Mouse (Mus musculus): ENCODE data around the gene Akt1.

Akt1 gene

DNA sequence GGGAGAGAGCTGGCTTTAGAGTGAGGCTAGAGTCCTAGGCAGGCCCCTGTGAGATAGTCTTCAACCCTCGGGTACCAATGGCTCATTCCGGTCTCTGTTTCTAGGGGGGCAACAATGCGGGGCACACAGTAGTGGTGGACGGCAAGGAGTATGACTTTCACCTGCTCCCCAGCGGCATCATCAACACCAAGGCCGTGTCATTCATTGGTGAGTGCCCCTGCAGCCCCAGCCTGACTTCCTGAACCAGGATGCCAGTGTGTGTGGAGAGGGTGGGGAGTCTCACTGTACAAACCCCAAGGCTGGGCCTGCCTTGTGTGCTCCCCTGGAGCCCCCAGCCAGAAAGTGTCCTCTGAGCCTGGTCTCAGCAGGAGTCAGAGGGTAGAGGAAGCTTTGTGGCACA, 46.5 kb downstream of the Akt1 start:
- no peak for DNase-seq (ENCODE audit: low read depth, low spot score)

DNA sequence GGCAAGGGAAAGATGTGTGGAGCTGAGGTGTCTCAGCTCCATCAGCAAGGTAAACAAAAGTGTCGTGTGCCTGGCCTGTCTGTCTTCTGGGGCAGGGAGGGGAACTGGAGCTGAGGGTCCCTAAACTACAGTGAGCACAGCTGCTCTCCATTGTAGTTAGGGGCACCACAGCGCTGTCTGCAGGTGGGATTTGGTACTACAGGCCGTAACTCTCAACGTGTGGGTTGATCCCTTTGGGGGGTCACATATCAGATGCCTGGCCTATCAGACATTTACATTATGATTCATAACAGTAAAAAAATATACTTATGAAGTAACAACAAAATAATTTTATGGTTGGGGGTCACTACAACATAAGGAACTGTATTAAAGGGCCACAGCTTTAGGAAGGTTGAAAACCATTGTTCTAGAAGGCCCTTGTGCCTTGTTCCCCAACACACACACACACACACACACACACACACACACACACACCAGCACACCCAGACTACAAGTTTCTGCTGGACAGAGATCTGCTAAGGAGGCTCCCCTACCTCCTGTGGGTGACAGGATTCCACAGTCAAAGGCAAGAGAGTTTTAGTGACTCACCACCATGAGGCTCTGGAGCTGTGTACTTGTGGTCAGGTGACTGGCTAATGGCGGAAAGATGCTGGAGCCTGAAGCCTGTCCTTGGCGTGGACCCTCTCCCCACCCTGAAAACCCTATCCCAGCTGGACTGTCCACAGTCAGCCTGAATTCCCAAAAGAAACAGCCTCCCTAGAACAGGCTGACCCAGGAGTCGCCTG, 47.4 kb downstream of the Akt1 start:
- no peak for DNase-seq (ENCODE audit: low read depth, low spot score)

DNA sequence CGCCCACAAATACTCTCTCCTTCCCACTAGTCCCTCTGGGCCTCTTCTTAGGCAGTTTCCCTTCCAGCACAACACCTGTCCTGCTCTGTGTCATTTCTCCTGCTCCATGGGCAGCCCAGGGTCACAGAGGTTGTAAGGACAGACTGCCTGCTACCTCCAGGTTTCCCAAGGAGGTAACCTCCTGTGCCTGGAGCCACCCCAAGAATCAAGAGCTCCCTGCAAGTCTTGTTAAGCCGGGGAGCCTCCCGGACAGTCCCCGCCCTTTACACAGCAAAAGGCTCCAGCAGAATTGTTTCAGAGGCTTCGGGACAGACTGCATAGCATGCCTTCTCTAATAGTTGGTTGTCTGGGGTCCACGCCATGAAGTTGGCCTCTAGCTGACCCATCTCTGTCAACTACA, 48.2 kb downstream of the Akt1 start:
- no peak for DNase-seq (ENCODE audit: low read depth, low spot score)

DNA sequence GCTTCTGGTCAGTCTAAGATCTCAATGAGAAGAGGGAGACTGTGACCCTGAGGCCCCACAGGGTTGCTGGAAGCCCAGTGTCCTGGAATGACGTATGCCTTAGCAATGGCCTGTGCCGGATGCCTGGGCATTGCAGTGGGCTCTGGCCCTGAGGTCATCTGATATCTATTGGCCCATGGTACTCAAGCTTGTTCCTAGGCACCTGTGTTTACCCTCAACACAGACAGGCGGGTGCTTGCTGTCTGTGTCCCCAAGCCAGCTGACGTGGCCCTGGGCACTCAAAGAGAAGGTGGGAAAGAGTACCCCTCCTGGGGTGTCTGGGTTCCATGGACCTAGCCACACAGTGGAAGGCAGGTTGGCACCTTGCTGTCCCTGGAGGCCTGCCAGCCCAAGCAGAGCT, 49.0 kb downstream of the Akt1 start:
- no peak for DNase-seq (ENCODE audit: low read depth, low spot score)

DNA sequence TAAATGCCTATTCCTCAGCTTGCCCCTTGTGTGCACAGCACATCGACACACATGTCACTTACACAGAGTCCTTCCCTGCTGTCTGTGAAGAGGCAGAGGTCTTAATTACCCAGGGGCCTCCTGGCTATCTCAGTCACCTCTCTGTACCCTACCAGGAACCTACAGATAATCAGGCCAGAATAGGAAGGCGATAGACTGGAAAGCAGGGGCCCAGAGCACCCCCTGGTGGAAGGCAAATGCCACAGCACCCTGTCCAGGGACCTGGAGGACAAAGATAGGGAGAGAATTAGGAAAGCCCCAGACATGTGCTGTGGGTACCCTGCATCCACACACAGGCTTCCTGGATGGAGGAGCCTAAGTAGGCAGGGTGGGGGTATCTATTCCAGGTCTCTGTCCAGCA, 50.9 kb downstream of the Akt1 start:
- no peak for DNase-seq (ENCODE audit: low read depth, low spot score)

DNA sequence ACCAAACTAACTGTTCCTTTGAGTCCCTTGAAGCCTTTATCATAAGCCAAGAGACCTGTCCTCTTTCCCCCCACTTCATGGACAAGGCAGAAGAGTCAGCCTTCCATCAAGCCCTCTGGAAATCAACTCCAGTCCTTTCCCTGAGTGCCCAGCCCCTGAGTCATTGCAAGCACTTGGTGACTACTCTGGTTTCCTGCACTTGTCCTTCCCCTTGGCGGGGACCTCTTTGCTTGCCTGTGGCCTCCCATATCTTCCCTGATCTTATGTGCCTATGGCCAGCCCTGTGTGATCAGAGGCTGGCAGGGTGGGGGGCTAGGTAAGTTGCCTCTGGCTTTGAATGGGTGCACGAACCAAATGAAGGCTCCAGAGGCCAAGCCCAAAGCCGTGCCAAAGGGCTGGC, 52.8 kb downstream of the Akt1 start:
- DNase-seq (ENCODE audit: low read depth, low spot score) = no peak

DNA sequence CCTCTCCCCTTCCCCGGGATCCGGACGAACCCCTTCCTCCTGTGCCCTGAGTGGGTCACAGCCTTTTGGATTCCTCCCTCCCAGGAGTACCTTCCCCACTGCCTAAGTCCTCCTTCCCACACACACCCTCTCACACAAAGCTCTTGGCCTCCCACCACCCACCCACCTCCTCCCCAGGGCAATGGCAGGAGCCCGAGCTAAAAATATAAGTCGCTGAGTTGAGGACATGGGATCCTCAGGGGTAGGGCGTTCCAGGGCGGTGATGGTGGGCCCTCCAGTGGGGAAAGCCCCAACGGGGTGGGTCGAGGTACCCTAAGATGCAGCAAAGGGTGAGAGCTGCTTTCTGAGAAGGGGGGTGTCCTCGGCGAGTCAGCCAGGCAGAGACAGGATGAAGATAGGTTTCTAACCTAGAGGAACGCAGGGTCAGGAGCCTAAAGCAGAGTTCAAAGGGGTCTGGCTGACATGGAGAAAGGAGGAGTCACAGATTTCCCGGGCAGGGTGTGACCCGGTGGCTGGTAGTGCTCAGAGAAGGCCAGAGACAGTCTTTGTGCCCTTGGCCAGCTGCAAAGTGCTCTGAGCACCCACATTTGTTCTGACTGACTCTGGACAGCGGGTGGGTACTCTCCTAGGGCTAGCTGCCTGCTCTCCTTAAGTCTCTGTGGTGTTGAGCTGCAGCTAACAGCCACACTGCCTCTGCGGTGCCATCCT, 54.2 kb downstream of the Akt1 start:
- DNase-seq (ENCODE audit: low read depth, low spot score) = no peak

DNA sequence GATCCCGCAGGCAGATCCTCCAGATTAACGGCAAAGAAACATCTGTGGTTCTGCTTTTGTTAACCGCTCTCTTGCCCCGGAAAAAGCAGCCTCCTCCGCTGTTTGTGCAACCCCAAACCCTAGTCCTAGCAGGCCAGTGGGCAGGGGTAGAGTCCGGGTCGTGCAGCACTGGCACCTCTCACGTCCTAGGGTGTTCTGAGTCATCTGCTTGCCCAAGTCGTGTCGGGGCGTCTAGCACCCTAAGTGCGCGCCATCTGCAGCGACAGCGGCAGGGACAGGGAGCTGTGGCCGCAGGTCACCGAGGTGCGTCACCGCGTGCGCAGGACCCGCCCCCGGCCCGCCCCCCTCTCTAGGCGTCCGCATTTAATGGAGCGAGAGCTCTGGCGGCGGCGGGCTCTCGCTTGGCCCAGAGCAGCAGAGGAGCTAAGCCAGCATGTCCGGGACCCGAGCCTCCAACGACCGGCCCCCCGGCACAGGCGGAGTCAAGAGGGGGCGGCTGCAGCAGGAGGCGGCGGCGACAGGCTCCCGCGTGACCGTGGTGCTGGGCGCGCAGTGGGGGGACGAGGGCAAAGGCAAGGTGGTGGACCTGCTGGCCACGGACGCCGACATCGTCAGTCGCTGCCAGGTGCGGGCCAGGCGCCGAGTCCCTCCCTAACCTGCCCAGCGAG, 54.9 kb downstream of the Akt1 start, which contains the start of gene Adssl1:
Adssl1 (plus strand) TSS at position 360 of the 668 bp plus-strand sequence.
- no peak for DNase-seq (ENCODE audit: low read depth, low spot score)

DNA sequence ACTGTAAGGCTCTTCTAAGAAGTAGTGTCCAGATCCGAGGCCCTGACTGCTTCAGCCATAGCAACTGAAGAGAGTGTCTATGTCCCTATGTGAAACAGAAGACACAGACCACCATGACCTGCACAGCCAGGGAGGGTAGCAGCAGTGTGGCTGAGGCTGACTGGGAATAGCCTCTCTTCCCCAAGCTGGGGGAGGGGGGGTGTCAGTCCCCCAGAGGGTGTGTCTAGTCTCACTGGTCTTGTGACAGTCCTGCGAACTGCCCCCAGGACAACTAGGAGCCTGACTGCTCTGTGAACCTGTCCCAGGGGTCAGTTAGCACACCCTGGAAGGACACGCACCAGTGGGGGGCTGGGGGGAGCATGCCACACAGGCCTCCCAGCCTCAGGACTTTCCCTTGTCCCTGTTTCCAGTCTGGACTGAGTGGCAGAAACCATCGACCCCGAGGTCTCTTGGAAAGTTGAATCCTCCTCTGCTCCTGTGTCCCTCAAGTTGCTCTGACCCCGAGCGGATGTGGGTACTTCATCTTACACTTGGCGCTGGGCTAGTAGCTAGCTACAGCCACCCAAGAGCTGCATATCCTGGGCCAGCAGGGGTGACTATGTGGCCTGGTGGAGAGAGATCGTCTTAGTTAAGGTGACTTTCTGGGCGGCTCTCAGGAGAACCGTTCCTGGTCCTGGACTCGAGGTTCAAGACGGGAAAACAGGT, 55.6 kb downstream of the Akt1 start:
- DNase-seq (ENCODE audit: low read depth, low spot score) = no peak

DNA sequence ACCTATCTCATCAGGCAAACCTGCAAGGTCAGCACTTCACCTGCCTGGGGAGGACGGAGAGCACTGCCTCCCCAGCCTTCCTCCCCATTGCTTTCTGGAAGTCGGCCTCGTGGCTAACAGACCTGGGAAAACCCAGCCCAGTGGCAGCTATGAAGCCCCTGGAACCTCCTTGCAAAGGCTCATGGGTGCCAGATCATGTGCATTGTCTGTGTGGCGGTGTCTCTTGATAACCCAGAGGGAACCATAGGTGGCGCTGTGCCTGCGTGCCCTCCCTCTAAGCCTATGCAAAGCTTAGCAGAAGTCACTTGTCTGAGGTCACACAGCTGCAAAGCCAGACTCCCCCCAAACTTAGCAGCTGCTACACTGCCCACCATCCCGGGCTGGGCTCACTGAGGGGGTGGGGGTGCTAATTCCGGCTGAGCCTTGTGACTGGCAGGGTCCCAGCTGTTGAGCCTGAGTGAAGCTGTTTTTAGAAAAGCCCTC, 56.7 kb downstream of the Akt1 start:
- DNase-seq (ENCODE audit: low read depth, low spot score) = no peak

DNA sequence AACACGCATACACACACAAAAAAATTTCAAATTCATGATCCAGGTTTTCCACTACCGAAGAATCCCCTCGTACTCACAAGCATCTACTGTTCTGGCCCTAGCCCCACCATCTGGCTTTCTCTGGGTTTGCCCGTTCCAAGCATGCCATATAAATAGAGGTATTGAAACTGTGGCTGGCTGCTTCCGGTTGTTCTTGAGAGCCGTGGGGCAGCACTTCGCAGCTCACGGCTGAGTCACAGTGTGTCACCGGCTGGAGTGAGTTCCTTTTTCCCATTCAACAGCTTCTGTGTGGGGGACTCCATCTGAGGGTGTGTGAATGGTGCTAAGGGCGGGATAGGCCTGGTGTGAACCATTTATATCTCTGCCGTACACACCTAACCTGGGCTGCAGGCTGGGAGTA, 57.5 kb downstream of the Akt1 start:
- DNase-seq (ENCODE audit: low read depth, low spot score) = no peak

DNA sequence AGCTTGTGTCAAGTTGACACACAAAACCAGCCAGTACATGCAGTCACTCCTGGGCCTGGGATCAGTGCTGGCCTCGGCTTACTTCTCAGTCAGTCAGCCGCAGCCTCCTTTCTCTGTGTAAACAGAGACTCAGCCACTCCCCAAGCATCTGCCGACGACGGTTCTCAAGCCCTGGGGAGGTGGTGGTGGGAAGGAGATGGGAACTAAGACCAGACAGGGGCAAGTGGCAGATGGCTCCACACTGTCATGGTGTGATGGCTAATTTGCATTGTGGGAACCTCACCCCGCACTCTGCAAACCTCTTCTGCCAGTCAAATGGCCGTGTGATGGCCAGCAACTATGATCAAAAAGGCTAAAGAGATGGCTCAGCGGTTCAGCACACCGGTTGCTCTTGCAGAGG, 58.0 kb downstream of the Akt1 start:
- DNase-seq (ENCODE audit: low read depth, low spot score) = no peak

DNA sequence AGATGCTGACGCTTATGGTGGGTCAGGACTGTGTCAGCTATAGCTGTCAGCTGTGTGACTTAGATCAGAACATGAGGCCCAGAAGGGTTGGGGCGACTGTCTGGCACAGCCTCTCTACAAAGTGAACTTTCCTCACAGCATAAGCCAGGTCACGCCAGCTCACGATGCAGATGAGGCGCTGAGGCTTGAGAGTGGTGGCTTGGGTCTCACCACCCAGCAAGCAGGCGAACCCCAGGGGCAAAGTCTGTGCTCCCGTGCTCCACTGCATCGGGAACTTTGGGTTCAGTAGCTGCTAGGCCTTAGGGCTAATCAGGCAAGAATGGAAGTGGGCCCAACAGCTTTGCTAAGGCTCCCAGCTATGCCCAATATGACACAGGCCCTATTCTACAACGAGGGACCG, 65.7 kb downstream of the Akt1 start:
- DNase-seq (ENCODE audit: low read depth, low spot score) = no peak

DNA sequence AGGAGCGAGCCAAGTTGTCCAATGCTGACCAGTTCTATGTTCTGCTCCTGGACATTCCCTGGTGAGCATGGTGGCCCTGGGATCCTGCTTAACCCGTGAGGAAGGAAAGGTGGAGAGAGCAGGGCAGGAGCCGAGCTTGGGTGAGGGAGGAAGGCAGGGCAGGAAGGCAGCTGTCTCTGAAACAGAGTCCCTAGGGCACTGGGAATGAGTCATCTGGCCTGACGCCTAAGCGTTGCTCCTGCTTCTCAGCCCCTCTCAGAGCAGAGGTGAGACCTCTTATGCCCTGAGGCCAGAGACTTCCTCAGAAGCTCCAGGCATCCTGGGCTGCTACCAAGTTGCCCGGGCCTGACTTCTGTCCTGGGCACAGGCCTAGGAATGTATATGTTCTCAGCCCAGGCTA, 67.7 kb downstream of the Akt1 start:
- no peak for DNase-seq (ENCODE audit: low read depth, low spot score)

DNA sequence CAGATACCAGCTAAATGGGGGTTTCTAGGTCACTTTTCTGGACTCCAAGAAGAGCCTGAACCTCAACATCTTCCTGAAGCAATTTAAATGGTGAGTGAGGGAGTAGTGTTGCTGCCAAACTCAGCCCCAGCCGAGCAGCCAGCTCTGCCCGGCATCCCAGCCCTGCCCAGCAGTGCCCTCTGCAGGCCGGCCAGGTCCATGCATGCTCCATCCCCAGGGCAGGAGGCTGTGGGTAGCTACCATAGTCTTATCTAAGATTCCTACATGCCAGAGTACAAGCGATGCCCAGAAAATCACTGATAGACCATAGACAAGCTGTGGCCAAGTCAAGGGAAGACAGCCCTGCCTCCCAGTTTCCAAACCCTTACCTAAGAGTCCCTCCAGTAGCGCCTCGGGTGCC, 68.9 kb downstream of the Akt1 start:
- DNase-seq (ENCODE audit: low read depth, low spot score) = no peak

DNA sequence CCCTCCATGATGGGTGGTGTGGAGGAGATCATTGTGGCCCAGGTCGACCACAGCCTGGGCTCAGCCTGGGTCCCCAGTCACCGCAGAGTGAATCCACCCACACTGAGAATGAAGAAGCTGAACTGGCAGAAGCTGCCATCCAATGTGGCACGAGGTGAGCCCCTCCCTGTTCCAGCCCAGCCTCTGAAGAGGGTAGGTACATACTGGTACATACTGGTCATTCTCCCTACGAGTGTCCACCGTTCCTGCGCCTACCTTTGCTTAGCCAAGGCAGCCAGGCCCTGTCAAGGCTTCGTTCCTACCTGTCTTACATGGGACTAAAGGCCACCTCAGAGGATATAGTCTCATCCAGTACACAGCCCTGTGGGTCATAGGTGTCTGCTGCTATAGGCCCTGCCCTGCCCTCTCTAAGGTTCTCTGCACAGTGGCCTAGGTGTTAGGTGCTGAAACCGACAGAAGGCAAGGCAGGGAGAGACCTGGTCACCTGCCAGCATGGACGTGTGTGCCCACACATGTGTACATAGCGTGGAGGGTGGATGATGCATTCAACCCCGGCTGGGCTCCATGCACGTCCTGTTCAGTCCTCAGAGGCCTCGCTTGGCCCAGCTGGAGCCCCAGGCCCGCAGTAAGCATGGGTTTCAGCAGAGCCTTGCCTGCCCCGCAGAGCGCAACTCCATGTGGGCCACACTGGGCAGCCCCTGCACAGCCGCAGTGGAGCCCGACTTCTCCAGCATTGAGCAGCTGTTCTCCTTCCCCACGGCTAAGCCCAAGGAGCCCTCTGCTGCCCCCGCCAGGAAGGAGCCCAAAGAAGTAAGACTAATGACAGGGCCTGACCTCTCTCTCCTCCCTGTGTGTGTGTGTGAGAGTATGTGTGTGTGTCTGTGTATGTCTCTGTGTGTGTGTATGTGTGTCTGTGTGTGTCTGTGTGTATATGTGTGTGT, 69.7 kb downstream of the Akt1 start:
- DNase-seq (ENCODE audit: low read depth, low spot score) = no peak

DNA sequence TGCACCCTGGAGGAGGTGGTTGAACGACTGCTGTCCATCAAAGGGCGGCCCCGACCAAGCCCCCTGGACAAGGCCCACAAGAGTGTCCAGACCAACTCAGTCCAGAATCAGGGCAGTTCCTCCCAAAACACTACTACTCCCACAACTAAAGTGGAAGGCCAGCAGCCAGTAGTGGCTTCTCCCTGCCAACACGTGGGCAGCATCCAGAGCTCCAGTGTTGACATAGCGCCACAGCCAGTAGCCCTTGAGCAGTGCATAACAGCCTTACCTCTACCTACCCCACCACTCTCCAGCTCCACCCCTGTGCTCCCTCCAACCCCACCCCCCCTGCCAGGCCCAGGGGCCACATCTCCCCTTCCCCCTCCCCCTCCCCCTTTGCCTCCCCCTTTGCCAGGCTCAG, 70.7 kb downstream of the Akt1 start:
- no peak for DNase-seq (ENCODE audit: low read depth, low spot score)
